Mouse (Mus musculus): ENCODE data around the gene Brd7.

DNA sequence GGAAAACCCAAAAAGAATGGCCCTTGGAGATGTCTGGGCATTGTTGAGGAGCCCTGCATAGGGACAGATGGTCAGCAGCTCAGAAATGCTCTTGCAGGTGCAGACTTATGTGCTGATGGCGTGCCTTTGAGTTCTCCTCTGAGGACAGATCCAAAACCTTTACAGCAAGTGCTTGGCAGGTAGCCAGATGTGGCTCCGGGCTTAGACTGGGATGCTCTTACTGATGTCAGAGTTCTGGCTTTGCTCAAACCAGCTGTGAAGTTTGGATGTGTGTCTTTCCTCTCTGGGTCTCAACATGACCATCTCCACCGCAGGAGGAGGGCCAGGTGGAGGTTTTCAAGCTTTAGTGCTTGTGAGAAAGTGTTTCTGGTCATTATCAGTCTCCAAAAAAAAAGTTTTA is 7.8 kb upstream of the Brd7 start:
- TF ChIP-seq CTCF (IDR thresholded peaks at IDR 0.05; ENCODE audit: low read depth) (no peak), EP300 (IDR thresholded peaks at IDR 0.05; ENCODE audit: low read depth) (no peak)

Measured in liver, embryonic 14.5 days (tissue).